Mouse (Mus musculus): ENCODE measurements around the gene Vmn1r200. TPM values are rescaled to one million over a fixed set of nuclear protein-coding genes. Genes with fewer than 3 reads are reported as not detected.

Vmn1r200 gene
- polyA plus RNA-seq, 1 experiment: not detected

DNA sequence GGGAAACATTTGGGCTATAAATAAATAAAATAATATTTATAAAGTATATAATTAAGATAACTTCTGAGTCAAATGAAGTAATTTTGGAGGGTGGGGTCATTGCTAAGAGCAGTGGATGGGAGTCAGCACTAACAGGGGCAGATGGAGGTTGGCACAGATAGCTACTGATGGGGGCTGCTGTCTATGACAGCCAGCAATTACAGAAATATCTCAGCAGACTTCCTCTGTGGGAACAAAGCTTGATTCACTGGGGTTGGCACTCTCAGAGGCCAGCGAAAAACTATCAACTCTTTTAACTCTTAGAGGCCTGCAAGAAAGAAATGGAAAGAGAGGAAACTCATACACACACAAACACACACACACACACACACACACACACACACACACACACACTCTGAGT is 12.8 kb downstream of the Vmn1r200 start:
- H3K4me3 ChIP-seq (ENCODE audit: low read depth, low read length): no peak overlapping the region
- H3K27ac ChIP-seq (ENCODE audit: insufficient read depth, low read depth, low read length): no peak overlapping the region
- H3K4me1 ChIP-seq (ENCODE audit: control insufficient read depth, insufficient read depth, insufficient read length, low read length): no peaks in the 10 kb centered on the region
- no peak for TF ChIP-seq CTCF (IDR thresholded peaks at IDR 0.05; ENCODE audit: extremely low read depth, insufficient read length, insufficient replicate concordance, low read depth, low read length)
- no peak for TF ChIP-seq POLR2A (IDR thresholded peaks at IDR 0.05; ENCODE audit: low read depth, low read length)
- WGBS: 71% methylated on average over 1 of the region's 1 CpGs
- no peaks in the 10 kb centered on the region for H3K36me3 ChIP-seq (ENCODE audit: control insufficient read depth, insufficient read depth, low read length)
- no peaks in the 10 kb centered on the region for H3K27me3 ChIP-seq (ENCODE audit: control insufficient read depth, insufficient read depth, low read length)

Other genes starting within 250 kb of the Vmn1r200 start
- not detected in 2 replicates for gene Vmn1r191, start 206.4 kb upstream of the Vmn1r200 start, polyA plus RNA-seq (2012; rRNA removed)
- not detected in 2 replicates for gene Vmn1r192, start 199.2 kb upstream of the Vmn1r200 start, polyA plus RNA-seq (2012; rRNA removed)
- gene Vmn1r193, start 167.2 kb upstream of the Vmn1r200 start, polyA plus RNA-seq (2012; rRNA removed): not detected in 2 replicates
- not detected in 2 replicates for gene Vmn1r194, start 146.2 kb upstream of the Vmn1r200 start, polyA plus RNA-seq (2012; rRNA removed)
- gene Vmn1r195, start 119.9 kb upstream of the Vmn1r200 start, polyA plus RNA-seq (2012; rRNA removed): not detected in 2 replicates
- not detected in 2 replicates for gene Vmn1r196, start 100.5 kb upstream of the Vmn1r200 start, polyA plus RNA-seq (2012; rRNA removed)
- not detected in 2 replicates for gene Vmn1r197, start 65.8 kb upstream of the Vmn1r200 start, polyA plus RNA-seq (2012; rRNA removed)
- gene Vmn1r198, start 40.0 kb upstream of the Vmn1r200 start, polyA plus RNA-seq (2012; rRNA removed): not detected in 2 replicates
- gene Vmn1r199, start 10.6 kb upstream of the Vmn1r200 start, polyA plus RNA-seq (2012; rRNA removed): not detected in 2 replicates
- gene Vmn1r201, start 81.5 kb downstream of the Vmn1r200 start, polyA plus RNA-seq (2012; rRNA removed): not detected in 2 replicates
- not detected in 2 replicates for gene Vmn1r202, start 115.0 kb downstream of the Vmn1r200 start, polyA plus RNA-seq (2012; rRNA removed)
- not detected in 2 replicates for gene Vmn1r203, start 127.7 kb downstream of the Vmn1r200 start, polyA plus RNA-seq (2012; rRNA removed)
- gene Vmn1r204, start 162.8 kb downstream of the Vmn1r200 start, polyA plus RNA-seq (2012; rRNA removed): not detected in 2 replicates
- gene Vmn1r205, start 202.6 kb downstream of the Vmn1r200 start, polyA plus RNA-seq (2012; rRNA removed): not detected in 2 replicates
- not detected in 2 replicates for gene Vmn1r206, start 233.9 kb downstream of the Vmn1r200 start, polyA plus RNA-seq (2012; rRNA removed)

Data from small intestine, adult 2 months (tissue).